Mouse (Mus musculus): ENCODE results near the gene Mdm4.

- TF ChIP-seq CTCF (conservative IDR thresholded peaks at IDR 0.05; ENCODE audit: insufficient read depth, insufficient read length, low read depth, low read length) (no peak), POLR2A (IDR thresholded peaks at IDR 0.05; ENCODE audit: low read depth, low read length) (no peak)
Observed at GRCm38 (mm10) chr1:133060681-133061080, 30.3 kb upstream of the Mdm4 start.

Measured in kidney, adult 2 months (tissue).